Mouse (Mus musculus) E14TG2a.4 (cell line): ENCODE results near the gene Bmpr2.

Experiments used
- CTCF ChIP-seq: conservative IDR thresholded peaks from 2 replicates; pipeline ENCODE4 v1.5.1; 2014; ENCODE audit warnings: low read length
- NANOG ChIP-seq: IDR thresholded peaks from 2 replicates; pipeline ENCODE4 v1.6.1; 2014; ENCODE audit warnings: borderline replicate concordance, low read length, mixed read lengths

DNA sequence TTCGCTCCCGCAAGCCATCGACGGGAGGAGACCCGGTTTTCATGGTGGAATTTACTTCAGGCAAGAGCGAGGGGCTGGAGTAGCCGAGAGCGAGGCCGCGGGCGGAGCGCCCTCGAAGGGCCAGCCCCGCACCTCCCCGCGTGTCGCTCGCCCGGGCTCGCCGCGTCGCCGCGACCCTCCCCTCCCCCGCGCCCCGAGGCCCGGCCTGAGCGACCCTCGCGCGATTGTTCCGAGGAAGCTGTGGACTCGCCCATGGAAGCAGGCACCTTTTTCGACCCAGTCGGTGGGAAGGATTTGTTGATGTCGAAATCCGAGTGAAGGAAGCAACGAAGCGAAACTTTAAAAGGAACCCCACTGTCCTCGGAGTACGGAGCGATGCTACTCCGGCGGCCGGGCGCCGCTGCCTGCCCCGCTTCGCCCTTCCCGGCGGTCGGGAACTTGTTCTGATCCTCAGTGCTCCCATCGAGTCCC is 616 bp downstream of the Bmpr2 start:
- TF ChIP-seq CTCF, result no peak
- no peak for TF ChIP-seq NANOG
